Mouse (Mus musculus): Measurements from ENCODE around the gene Rps6.

GRCm38 (mm10) chr4:86897411-86897810, 40.2 kb upstream of the Rps6 start:
- TF ChIP-seq CTCF (IDR thresholded peaks at IDR 0.05; ENCODE audit: low read depth, low read length) (no peak), POLR2A (IDR thresholded peaks at IDR 0.05; ENCODE audit: insufficient read depth, low read length) (no peak)

Measured in ES-Bruce4 (cell line).